Mouse (Mus musculus) ES-Bruce4 (cell line): ENCODE measurements around the gene Trim26. TPM values are rescaled to one million over a fixed set of nuclear protein-coding genes. Genes with fewer than 3 reads are reported as not detected.
"Not testable (repeated sequence)": the region's sequence is repeated elsewhere in the genome, so short reads cannot be mapped to it uniquely, and the experiment has no call there.

Experiments
- H3K27ac ChIP-seq: 2 replicates; pipeline ENCODE4 v1.5.1; 2012; ENCODE audit warnings: low read length, inconsistent platforms; ENCODE audit not compliant: insufficient read depth
- H3K27me3 ChIP-seq: 2 replicates; pipeline ENCODE4 v1.6.1; 2012; ENCODE audit warnings: mild to moderate bottlenecking, low read length, inconsistent platforms; ENCODE audit not compliant: control insufficient read depth, poor library complexity, insufficient read depth, severe bottlenecking
- H3K36me3 ChIP-seq: 2 replicates; pipeline ENCODE4 v1.6.1; 2012; ENCODE audit warnings: inconsistent platforms, mild to moderate bottlenecking, low read length, moderate library complexity; ENCODE audit not compliant: control insufficient read depth, poor library complexity, insufficient read depth, severe bottlenecking
- H3K4me1 ChIP-seq: one replicate; pipeline ENCODE4 v1.8.1; 2011; ENCODE audit warnings: low read length; ENCODE audit not compliant: control insufficient read depth, insufficient read depth
- H3K4me3 ChIP-seq: 2 replicates; pipeline ENCODE4 v1.5.1; 2011; ENCODE audit warnings: low read depth, mild to moderate bottlenecking, low read length
- H3K9ac ChIP-seq: 2 replicates; pipeline ENCODE4 v1.6.1; 2012; ENCODE audit warnings: low read depth, mild to moderate bottlenecking, inconsistent platforms; ENCODE audit not compliant: poor library complexity, severe bottlenecking
- H3K9me3 ChIP-seq: replicated peaks from 2 replicates; pipeline ENCODE4 v1.6.1; 2012; ENCODE audit warnings: mild to moderate bottlenecking, low read length, inconsistent platforms; ENCODE audit not compliant: control insufficient read depth, poor library complexity, insufficient read depth, severe bottlenecking
- CTCF ChIP-seq: IDR thresholded peaks from one replicate; pipeline ENCODE4 v1.8.1; 2011; ENCODE audit warnings: low read depth, low read length
- EP300 ChIP-seq: IDR thresholded peaks from 2 replicates; pipeline ENCODE4 v1.6.1; 2011; ENCODE audit warnings: low read depth, low read length; ENCODE audit not compliant: insufficient read depth
- POLR2A ChIP-seq: IDR thresholded peaks from one replicate; pipeline ENCODE4 v1.8.1; 2011; ENCODE audit warnings: low read length; ENCODE audit not compliant: insufficient read depth
- polyA plus RNA-seq: library from polyadenylated mRNA; stranded (reverse); fragments of >200 nt; gene quantifications from 2 replicates; pipeline ENCODE4 v1.2.4, GENCODE M21; 2011; ENCODE audit warnings: low read depth; ENCODE audit not compliant: missing spikeins, insufficient read depth, insufficient read length

The Trim26 gene
- polyA plus RNA-seq, 1 experiment = 53.2 TPM

DNA sequence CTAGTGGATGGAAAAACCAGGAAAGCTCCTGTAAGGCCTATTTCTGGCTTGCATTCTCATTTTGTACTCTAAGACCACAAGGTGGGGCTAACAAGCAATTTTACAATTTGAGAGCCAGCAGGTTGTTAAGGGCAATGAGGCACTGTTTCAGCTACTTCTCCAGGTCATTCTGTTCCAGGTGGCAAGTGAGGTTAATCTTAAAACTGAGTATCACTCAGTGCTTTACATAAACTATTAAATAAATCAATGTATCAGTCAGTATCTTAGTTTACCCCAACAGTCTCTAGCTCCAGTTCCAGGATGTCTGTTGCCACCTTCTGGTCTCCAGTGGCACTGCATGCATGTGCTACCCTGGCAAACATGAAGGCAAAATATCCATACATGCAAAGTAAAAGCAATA is 12.9 kb upstream of the Trim26 start:
- H3K9me3 ChIP-seq = no peaks in the 10 kb centered on the region
- no peaks in the 10 kb centered on the region for H3K4me1 ChIP-seq
- TF ChIP-seq CTCF (peak; percentile 63), EP300 (no peak)
- no peak overlapping the region for H3K27ac ChIP-seq
- no peak overlapping the region for H3K9ac ChIP-seq
- no peaks in the 10 kb centered on the region for H3K27me3 ChIP-seq
- no peaks in the 10 kb centered on the region for H3K36me3 ChIP-seq
- H3K4me3 ChIP-seq = no peak overlapping the region

DNA sequence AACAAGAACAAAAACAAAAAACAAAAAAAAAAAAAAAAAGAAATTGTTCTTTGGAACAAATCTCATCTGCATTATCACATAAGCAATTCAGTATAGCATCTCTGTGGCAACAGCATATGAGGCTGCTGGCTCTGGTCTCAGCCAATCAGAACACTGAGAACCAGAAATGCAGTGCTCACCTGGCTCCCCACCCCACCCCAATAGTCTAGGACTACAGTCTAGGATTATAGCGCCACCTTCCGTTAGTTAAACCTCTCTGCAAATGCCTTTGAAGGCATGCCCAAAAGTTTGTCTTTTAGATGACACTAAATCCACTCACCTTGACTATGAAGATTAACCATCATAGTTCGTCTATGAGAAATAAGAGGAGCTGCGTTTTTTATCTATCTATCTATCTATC is 11.4 kb upstream of the Trim26 start:
- TF ChIP-seq EP300 (no peak), CTCF (peak; percentile 24)

DNA sequence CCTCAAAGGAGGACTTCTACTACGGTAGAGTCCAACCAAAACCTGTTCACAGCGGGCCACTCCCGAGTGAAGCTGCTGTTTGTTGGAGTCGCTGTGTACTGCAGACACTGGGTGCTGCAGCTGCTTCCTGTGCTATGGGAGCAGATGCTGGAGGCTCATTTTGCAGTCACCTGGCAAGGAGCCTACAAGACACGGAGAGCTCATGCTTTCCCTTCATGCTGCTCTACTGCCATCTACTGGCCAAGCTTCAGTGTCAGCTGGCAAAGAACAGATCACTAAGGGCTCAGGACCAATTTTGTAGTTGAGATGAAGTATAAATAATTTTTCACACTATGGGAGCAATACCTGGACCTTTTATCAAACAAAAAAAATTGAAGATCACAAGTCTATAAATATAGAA is 10.9 kb upstream of the Trim26 start:
- not testable (repeated sequence) for H3K4me1 ChIP-seq, H3K36me3 ChIP-seq, H3K9me3 ChIP-seq, H3K27ac ChIP-seq, H3K9ac ChIP-seq, H3K27me3 ChIP-seq, H3K4me3 ChIP-seq
- peak; percentile 61 for TF ChIP-seq CTCF

More for the DNA sequence above, 11.4 kb upstream of the Trim26 start:
- Histone ChIP-seq H3K9me3 (no peaks in the 10 kb centered on the region), H3K27me3 (no peaks in the 10 kb centered on the region), H3K4me1 (no peaks in the 10 kb centered on the region), H3K4me3 (no peak overlapping the region), H3K27ac (no peak overlapping the region), H3K36me3 (no peaks in the 10 kb centered on the region), H3K9ac (no peak overlapping the region)

DNA sequence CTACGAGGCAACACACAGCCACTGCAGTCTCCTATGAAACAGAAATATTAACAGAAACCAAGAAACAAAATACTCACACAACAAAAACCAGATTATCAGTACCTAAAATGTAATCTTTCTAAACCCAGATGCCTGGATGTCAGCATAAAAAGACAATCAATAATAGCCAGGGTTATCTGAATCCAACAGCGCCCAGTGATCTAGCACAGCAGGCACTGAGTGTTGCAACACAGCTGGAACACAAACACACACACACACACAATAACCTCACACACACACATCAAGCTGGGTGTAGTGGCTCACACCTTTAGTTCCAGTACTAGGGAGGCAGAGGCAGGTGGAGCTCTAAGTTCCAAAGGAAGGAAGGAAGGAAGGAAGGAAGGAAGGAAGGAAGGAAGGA is 8.4 kb upstream of the Trim26 start:
- no peak overlapping the region for H3K9ac ChIP-seq
- no peak overlapping the region for H3K4me3 ChIP-seq
- TF ChIP-seq EP300 (no peak), POLR2A (no peak), CTCF (no peak)
- no peaks in the 10 kb centered on the region for H3K4me1 ChIP-seq
- H3K9me3 ChIP-seq = no peaks in the 10 kb centered on the region
- H3K27ac ChIP-seq = no peak overlapping the region
- no peaks in the 10 kb centered on the region for H3K36me3 ChIP-seq
- no peaks in the 10 kb centered on the region for H3K27me3 ChIP-seq

DNA sequence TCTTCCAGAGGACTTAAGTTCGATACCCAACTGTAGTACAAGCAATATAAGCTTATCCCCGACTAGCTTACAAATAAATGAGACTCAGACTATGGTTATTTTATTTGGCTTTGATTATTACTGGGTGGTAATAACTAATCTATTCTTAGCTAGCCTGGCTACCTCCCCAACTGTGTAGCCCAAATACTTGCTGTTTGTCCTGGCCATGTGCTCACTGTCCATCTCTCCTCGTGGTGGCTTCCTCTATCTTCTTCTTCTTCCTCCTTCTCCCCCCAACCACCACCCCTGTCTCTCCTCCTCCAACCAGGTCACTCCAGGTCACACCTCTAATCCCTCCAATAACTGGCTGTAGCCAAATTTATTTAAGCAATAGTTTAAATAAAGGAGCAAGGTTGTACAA is 6.5 kb upstream of the Trim26 start:
- Histone ChIP-seq H3K9me3 (no peaks in the 10 kb centered on the region), H3K4me1 (no peaks in the 10 kb centered on the region), H3K36me3 (no peaks in the 10 kb centered on the region), H3K27me3 (no peaks in the 10 kb centered on the region), H3K27ac (no peak overlapping the region), H3K9ac (no peak overlapping the region), H3K4me3 (no peak overlapping the region)
- TF ChIP-seq CTCF (no peak), POLR2A (no peak), EP300 (no peak)

DNA sequence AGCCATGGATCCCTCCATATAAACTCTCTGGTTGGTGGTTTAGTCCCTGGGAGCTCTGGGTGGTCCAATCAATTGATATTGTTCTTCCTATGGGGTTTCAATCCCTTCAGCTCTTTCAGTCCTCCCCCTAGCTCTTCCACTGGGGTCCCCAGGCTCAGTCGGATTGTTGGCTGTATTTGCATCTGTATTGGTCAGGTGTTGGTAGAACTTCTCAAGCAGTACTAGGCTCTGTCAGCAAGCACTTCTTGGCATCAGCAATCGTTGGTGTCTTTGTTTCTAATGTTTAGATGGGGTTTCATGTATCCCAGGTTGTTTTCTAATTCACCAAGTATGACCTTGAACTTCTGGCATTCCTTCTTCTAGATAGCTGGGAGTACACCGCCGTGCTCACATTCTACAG is 4.2 kb upstream of the Trim26 start:
- Histone ChIP-seq H3K4me1 (no peaks in the 10 kb centered on the region), H3K4me3 (no peak overlapping the region), H3K36me3 (no peaks in the 10 kb centered on the region), H3K9me3 (no peaks in the 10 kb centered on the region), H3K27me3 (no peaks in the 10 kb centered on the region), H3K9ac (no peak overlapping the region), H3K27ac (no peak overlapping the region)
- TF ChIP-seq POLR2A (no peak), EP300 (peak; percentile 68; the same call in 1 of the 2 replicates), CTCF (no peak)
